Mouse (Mus musculus): ENCODE data around the gene Lrp6.

- TF ChIP-seq CTCF (IDR thresholded peaks at IDR 0.05; ENCODE audit: low read depth) (no peak), EP300 (IDR thresholded peaks at IDR 0.05; ENCODE audit: low read depth) (no peak)
Observed at GRCm38 (mm10) chr6:134431583-134431982, 135.2 kb downstream of the Lrp6 start.
